Mouse (Mus musculus): ENCODE measurements around the gene Gm21586. TPM values are rescaled to one million over a fixed set of nuclear protein-coding genes. Genes with fewer than 3 reads are reported as not detected.
"Not testable (repeated sequence)": the region's sequence is repeated elsewhere in the genome, so short reads cannot be mapped to it uniquely, and the experiment has no call there.

Gm21586 gene
- polyA plus RNA-seq (2016; fragmentation: Nextera tagmentation; extraction: Ambion mirVana), result not detected in 2 replicates

DNA sequence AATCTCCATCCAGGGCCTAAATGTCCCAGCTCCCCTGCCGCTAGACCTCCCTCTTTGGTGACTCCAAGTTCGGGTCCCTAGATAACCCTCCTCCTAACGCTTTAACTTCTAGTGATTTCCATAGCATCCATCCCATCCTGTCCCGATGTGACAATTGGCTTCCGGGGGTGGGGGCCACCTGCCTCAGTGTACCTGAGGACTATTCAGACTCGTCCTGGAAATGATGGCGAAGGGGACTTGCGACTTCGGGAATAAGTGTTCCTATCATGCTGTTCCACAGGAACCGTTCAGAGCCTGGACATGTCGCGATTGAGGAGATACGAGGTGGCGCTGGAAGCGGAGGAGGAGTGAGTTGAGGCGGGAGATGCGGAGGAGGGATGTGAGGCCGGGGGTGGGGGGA is at the start of gene Gm21586:
Gene Gm21586 (plus strand): TSS at position 301 of the 400 bp plus-strand sequence.
- not testable (repeated sequence) for H3K9me3 ChIP-seq (replicated peaks); H3K27me3 ChIP-seq; H3K4me1 ChIP-seq; H3K4me2 ChIP-seq (replicated peaks); H3K9ac ChIP-seq; ATAC-seq (ENCODE audit: low FRiP score); H3K27ac ChIP-seq; H3K4me3 ChIP-seq; H3K36me3 ChIP-seq
- WGBS, result no CpG with 5 or more reads among the region's 18 CpGs

DNA sequence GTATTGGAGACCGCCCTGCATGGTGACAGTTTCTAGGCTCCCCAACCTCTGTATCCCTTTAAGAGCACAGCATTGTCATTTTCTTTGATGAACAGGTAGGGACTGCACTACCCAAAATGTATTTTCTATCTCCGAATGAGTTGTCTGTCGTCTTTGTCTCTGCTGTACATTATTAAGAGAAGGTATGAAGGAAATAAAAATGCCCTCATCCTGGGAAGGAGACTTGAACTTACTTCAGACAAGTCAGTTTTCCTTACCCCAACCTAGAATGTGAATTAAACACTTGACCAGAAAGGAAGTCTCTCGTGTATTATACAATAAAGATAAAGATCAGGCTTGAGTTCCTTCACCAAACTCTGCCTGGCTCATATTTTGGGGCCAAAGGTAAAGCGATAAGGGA is 27.3 kb downstream of the Gm21586 start, which contains the start of gene Gm2163:
Gene Gm2163 (plus strand): TSS at position 301 of the 400 bp plus-strand sequence.
- not testable (repeated sequence) for H3K36me3 ChIP-seq; H3K27me3 ChIP-seq; H3K4me3 ChIP-seq; H3K27ac ChIP-seq; H3K9me3 ChIP-seq (replicated peaks); H3K9ac ChIP-seq; ATAC-seq (ENCODE audit: low FRiP score); H3K4me1 ChIP-seq; H3K4me2 ChIP-seq (replicated peaks)
- WGBS, result no CpG with 5 or more reads among the region's 5 CpGs

Other genes with a start within 250 kb of the Gm21586 start
- not detected in 2 replicates for gene Gm10600, start 198.7 kb upstream of the Gm21586 start, polyA plus RNA-seq (2016; fragmentation: Nextera tagmentation; extraction: Ambion mirVana)
- gene Ccl21b, start 183.6 kb upstream of the Gm21586 start, polyA plus RNA-seq (2016; fragmentation: Nextera tagmentation; extraction: Ambion mirVana), result not detected in 2 replicates
- gene Gm21953, start 145.1 kb upstream of the Gm21586 start, polyA plus RNA-seq (2016; fragmentation: Nextera tagmentation; extraction: Ambion mirVana), result not detected in 2 replicates
- 0.05 TPM in 1 of 2 replicates, not detected in the other for gene Fam205a3, start 121.0 kb upstream of the Gm21586 start, polyA plus RNA-seq (2016; fragmentation: Nextera tagmentation; extraction: Ambion mirVana)
- gene Gm2163, start 27.4 kb downstream of the Gm21586 start, polyA plus RNA-seq (2016; fragmentation: Nextera tagmentation; extraction: Ambion mirVana), result 0.12 TPM in 1 of 2 replicates, not detected in the other
- 0.05 TPM in 1 of 2 replicates, not detected in the other for gene Fam205a2, start 88.8 kb downstream of the Gm21586 start, polyA plus RNA-seq (2016; fragmentation: Nextera tagmentation; extraction: Ambion mirVana)
- gene Gm10591, start 172.8 kb downstream of the Gm21586 start, polyA plus RNA-seq (2016; fragmentation: Nextera tagmentation; extraction: Ambion mirVana), result not detected in 2 replicates
- not detected in 2 replicates for gene Gm2564, start 190.3 kb downstream of the Gm21586 start, polyA plus RNA-seq (2016; fragmentation: Nextera tagmentation; extraction: Ambion mirVana)
- not detected in 2 replicates for gene Ccl27b, start 215.9 kb downstream of the Gm21586 start, polyA plus RNA-seq (2016; fragmentation: Nextera tagmentation; extraction: Ambion mirVana)
- not detected in 2 replicates for gene Il11ra2, start 222.5 kb downstream of the Gm21586 start, polyA plus RNA-seq (2016; fragmentation: Nextera tagmentation; extraction: Ambion mirVana)